Mouse (Mus musculus) megakaryocyte, embryonic 14.5 days (primary cell): Measurements from ENCODE around the gene Gpa33.

Source experiments
- FLI1 ChIP-seq: IDR thresholded peaks from 2 replicates; pipeline ENCODE4 v1.6.1; 2012; ENCODE audit warnings: low read length, inconsistent platforms, mixed read lengths
- GATA1 ChIP-seq: IDR thresholded peaks from 3 replicates; pipeline ENCODE4 v1.6.1; 2012; ENCODE audit warnings: mixed read lengths, low read length, inconsistent platforms, borderline replicate concordance

DNA sequence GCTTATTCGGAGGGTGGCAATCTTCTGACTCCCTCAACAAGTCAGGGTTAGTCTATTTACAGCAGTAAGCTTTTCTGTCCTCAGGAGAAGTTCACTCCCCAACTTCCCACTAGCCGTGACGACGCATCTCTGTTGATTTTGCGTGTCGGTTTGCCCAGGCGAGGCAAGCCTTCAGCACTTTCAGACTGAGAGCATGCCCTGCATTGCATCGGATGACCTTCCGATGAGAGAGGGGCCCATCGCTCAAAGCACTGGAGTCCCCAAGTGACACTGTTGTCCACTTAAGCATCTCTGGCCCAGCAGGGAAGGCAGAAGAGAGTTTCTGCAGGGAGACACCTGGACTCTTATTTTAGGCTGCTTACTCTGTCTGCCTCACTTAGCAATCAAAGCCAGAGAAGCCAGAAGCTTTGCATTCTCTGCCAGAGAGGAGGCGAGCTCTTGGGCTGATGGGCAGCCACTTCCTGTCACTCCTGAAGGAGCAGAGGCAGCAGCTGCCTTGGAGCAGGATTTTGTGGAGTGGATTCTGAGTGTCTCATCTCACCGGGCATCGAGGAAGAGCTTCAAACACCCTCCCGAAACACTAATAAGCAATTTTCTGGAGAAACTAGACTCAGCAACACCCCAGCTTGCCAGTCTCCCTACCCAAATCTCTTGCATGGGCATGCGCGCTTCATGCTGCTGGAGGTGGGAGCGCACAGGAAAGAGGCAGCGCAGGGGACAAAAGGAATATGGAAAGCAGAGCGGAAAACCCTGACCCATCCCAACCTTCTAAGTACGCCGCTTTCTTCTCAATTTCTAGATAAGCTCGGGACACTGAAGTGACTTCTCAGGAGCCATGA, 54.6 kb downstream of the Gpa33 start:
- TF ChIP-seq GATA1 (no peak), FLI1 (no peak)
